Mouse (Mus musculus) embryo, embryonic 11.5 days (tissue): ENCODE measurements around the gene Spam1.

Source experiments
- DNase-seq: peaks from one replicate; pipeline ENCODE4 v3.0.0-alpha.2; 2012; ENCODE audit warnings: low read depth, low spot score

The Spam1 gene

DNA sequence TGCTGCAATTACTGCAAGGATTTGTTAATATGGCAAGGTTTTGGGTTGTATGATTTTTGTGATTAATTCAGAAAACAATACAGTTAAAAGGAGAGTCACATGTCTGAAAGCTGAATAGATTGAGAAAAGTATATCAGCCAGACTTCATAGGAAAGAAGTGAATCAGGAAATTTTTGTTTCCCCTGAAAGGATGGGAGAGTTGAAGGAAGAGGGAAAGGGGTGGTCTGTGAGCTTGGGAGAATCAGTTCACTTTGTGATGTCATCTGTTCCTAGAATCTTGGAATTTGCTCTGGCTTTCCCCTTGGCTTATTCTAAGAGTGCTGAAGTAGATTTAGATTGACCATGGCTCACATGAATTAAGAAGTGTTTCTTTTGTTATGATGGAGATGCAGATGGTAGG lies at the start of gene Spam1:
Gene Spam1 (plus strand): TSS at position 301 of the 400 bp plus-strand sequence.
- DNase-seq = no peak

DNA sequence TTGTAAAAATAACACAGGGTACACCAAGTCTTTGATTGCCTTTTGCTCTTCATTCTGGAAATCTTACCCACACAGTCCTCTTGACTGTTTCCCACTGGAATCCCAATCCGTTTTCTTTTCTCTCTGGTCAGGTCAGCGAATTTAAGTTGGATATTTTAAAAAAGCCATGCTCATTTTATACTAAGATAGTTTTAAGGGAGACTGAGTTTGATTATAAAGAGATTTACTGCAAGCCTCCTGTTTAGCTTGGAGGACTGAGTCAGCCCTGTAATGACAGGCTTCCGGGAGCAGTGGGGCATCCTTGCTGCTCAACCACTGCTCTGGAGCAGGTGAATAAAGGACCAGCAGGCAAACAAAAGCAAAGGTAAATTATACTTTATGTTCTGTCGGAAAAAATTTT lies 43.0 kb upstream of the Spam1 start, which contains the start of gene Hyal4:
Gene Hyal4 (plus strand): TSS at position 301 of the 400 bp plus-strand sequence.
- no peak for DNase-seq

DNA sequence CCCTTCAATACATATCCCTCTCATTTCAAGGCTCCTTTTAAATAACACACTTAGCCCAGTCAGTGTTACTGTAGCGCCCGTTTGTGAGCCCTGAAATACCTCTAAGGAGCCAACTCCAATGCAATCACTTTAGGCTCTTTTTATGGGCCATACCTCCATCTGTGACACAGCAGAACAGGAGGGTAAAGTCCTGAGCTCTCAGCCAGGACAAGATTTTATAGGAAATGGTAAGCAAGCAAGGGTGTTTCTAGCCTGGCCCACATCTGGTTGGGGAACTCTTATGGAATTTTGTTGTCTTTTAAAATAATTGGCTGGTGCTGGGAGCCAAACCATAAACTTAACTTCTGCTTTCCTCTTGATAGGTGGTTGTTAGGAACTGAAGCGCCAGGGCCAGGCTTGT lies 31.7 kb upstream of the Spam1 start:
- no peak for DNase-seq

DNA sequence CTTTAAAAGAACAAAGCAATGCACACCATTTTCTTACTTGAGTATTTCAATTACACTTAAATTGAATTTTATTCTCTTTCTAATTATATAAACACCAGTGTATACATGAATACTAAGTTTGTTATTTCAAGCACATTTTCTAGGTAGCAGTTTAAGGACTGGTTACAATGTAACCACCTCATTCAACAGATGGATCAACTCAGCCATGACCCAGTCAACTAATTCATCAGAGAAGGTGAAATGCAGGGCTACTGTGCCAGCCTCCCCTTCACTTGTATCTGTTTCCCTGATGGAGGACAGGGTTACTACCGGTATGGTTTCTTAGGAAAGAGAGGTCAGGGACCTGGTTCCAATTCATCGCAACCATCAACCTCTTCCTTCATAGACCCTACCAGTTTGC lies 24.7 kb upstream of the Spam1 start:
- no peak for DNase-seq

DNA sequence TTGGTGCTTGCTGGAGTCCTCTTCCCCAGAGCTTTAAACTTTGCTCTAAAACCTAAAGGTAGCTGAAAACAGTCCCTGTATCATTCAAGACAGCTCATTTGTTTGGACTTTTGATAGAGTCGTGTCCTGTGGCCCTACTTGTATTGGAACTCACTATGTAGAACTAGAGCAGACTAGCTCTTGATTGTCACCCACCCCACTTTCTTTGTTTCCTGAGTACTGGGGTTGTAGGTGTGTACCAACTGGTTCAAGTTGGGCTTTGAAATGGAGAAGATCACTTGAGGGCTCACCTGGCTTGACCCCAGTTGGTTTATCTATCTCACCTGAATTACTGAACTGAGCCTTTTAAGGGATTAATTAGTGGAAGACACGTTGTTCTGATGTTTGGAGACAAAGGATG lies 11.8 kb upstream of the Spam1 start:
- DNase-seq = no peak

DNA sequence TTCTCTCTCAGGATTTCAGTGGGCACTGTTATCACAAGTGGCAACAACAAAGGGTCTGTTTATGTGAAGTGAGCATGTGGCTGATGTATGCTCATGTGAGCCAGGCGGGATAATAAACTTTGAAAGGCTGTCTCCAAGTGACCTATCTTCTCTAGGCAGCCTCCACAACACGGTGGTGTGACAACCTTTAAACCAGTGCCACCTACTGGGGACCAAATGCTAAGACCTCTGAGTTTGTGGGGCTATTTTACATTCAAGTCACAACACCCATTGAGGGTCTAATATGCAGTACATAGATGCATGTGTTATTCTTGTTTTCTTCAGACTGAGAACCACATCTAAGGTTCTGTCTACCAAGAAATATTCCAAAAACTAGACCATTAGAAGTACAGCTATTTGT lies 31.1 kb downstream of the Spam1 start:
- DNase-seq = no peak
